Mouse (Mus musculus) bone marrow macrophage, adult 2 months (primary cell): Measurements from ENCODE around the gene Tsen2.

Experiments
- CTCF ChIP-seq: IDR thresholded peaks from 2 replicates; pipeline ENCODE4 v1.5.1; 2012; ENCODE audit warnings: low read depth, mild to moderate bottlenecking, low read length, moderate library complexity
- POLR2A ChIP-seq: IDR thresholded peaks from 2 replicates; pipeline ENCODE4 v1.6.1; 2012; ENCODE audit warnings: mild to moderate bottlenecking, low read depth, low read length, borderline replicate concordance

- TF ChIP-seq CTCF (no peak), POLR2A (no peak)
These were observed 13.7 kb downstream of the Tsen2 start for GRCm38 (mm10) chr6:115558176-115558575.
